Mouse (Mus musculus) ES-E14 (cell line): ENCODE data around the gene Fbln1. TPM values are rescaled to one million over a fixed set of nuclear protein-coding genes. Genes with fewer than 3 reads are reported as not detected.

Source experiments
- DNase-seq: peaks from one replicate; pipeline ENCODE4 v3.0.0-alpha.2; 2013; ENCODE audit warnings: low read depth, low spot score
- H3K27ac ChIP-seq: 2 replicates; pipeline ENCODE4 v1.5.1; 2012; ENCODE audit warnings: low read depth, mild to moderate bottlenecking, low read length, moderate library complexity, mixed read lengths; ENCODE audit not compliant: poor library complexity, insufficient read depth, severe bottlenecking
- H3K36me3 ChIP-seq: 2 replicates; pipeline ENCODE4 v1.6.1; 2012; ENCODE audit warnings: mild to moderate bottlenecking, low read length, moderate library complexity, mixed read lengths; ENCODE audit not compliant: control insufficient read depth, poor library complexity, insufficient read depth, severe bottlenecking
- H3K4me1 ChIP-seq, 2 experiments: fragments of 150-350 bp in 1 of 2; sonication (generic) in 1 of 2; 2 replicates each; pipeline ENCODE4 v1.6.1; 2012; ENCODE audit warnings: low read length in 2 of 2, mild to moderate bottlenecking in 1 of 2, mixed read lengths in 1 of 2; ENCODE audit not compliant: control insufficient read depth in 2 of 2, insufficient read depth in 2 of 2, poor library complexity in 1 of 2
- H3K4me3 ChIP-seq, 2 experiments: fragments of 150-350 bp in 1 of 2; sonication (generic) in 1 of 2; 2 replicates each; pipeline ENCODE4 v1.5.1; 2012; ENCODE audit warnings: low read length in 2 of 2, low read depth in 1 of 2, mild to moderate bottlenecking in 1 of 2, mixed read lengths in 1 of 2; ENCODE audit not compliant: insufficient read depth in 1 of 2, poor library complexity in 1 of 2, severe bottlenecking in 1 of 2
- H3K9ac ChIP-seq: 2 replicates; pipeline ENCODE4 v1.6.1; 2012; ENCODE audit warnings: low read depth, mild to moderate bottlenecking, low read length, mixed read lengths; ENCODE audit not compliant: poor library complexity, insufficient read depth, severe bottlenecking
- H3K9me3 ChIP-seq: fragments of 150-350 bp; sonication (generic); 2 replicates; pipeline ENCODE4 v1.6.1; 2012; ENCODE audit warnings: low read depth, mild to moderate bottlenecking, low read length; ENCODE audit not compliant: control insufficient read depth, insufficient read depth
- CHD2 ChIP-seq: IDR thresholded peaks from 2 replicates; pipeline ENCODE4 v1.6.1; 2014; ENCODE audit warnings: mild to moderate bottlenecking, low read depth, low read length, inconsistent platforms
- HCFC1 ChIP-seq: IDR thresholded peaks from 2 replicates; pipeline ENCODE4 v1.6.1; 2012; ENCODE audit warnings: low read length, inconsistent platforms, borderline replicate concordance; ENCODE audit not compliant: insufficient read depth
- MAFK ChIP-seq: IDR thresholded peaks from 2 replicates; pipeline ENCODE4 v1.6.1; 2014; ENCODE audit warnings: mild to moderate bottlenecking, low read depth, low read length, inconsistent platforms; ENCODE audit not compliant: insufficient read depth
- ZC3H11A ChIP-seq: IDR thresholded peaks from 2 replicates; pipeline ENCODE4 v1.6.1; 2012; ENCODE audit warnings: low read depth, mild to moderate bottlenecking, inconsistent platforms, low read length, borderline replicate concordance
- ZNF384 ChIP-seq: IDR thresholded peaks from 2 replicates; pipeline ENCODE4 v1.6.1; 2012; ENCODE audit warnings: low read depth, low read length, inconsistent platforms
- in situ Hi-C, 2 experiments: fragments of 600-800 bp; cut with MboI; formaldehyde crosslinking; loops; one replicate each; pipeline ENCODE4 v1.15.1; 2025; ENCODE audit warnings: low sequenced_read_pairs in 2 of 2, inconsistent platforms in 1 of 2; ENCODE audit not compliant: unreplicated experiment in 2 of 2
- total RNA-seq: library from RNA; depleted of rRNA; stranded (reverse); fragments of 300-350 nt; gene quantifications from 2 replicates; pipeline ENCODE4 v1.2.3, GENCODE M21; 2012

The Fbln1 gene
- total RNA-seq, 1 experiment: 99.6 TPM

GRCm38 (mm10) chr15:85233690-85234089, 27.9 kb downstream of the Fbln1 start:
- Histone ChIP-seq H3K4me3 (no peak overlapping the region), H3K9ac (no peak overlapping the region), H3K36me3 (peaks cover 42% of the 10 kb centered on the region), H3K27ac (peak overlapping the region; percentile 63; the same call in 1 of the 2 replicates), H3K9me3 (no peaks in the 10 kb centered on the region), H3K4me1 (peaks cover 0 to 12% of the 10 kb centered on the region in 2 experiments; a peak in 3 of 4 replicates)
- in situ Hi-C loops: no loop called here
- TF ChIP-seq ZNF384 (no peak), MAFK (no peak), ZC3H11A (no peak), CHD2 (no peak), HCFC1 (no peak)
- no peak for DNase-seq

GRCm38 (mm10) chr15:85238821-85239745, 33.3 kb downstream of the Fbln1 start:
- Histone ChIP-seq H3K4me1 (no peaks in the 10 kb centered on the region), H3K9me3 (no peaks in the 10 kb centered on the region), H3K36me3 (peaks cover 58% of the 10 kb centered on the region), H3K9ac (no peak overlapping the region), H3K4me3 (no peak overlapping the region), H3K27ac (no peak overlapping the region)
- in situ Hi-C loops: no loop called here
- TF ChIP-seq ZNF384 (no peak), ZC3H11A (no peak), CHD2 (no peak), MAFK (no peak), HCFC1 (no peak)
- no peak for DNase-seq

- in situ Hi-C loops: no loop called here
- peaks cover 59% of the 10 kb centered on the region for H3K36me3 ChIP-seq
- H3K4me1 ChIP-seq: no peaks in the 10 kb centered on the region
- H3K9me3 ChIP-seq: no peaks in the 10 kb centered on the region
- no peak for DNase-seq
- TF ChIP-seq HCFC1 (no peak), CHD2 (no peak), ZC3H11A (no peak), ZNF384 (no peak), MAFK (no peak)
- no peak overlapping the region for H3K4me3 ChIP-seq
- no peak overlapping the region for H3K27ac ChIP-seq
- no peak overlapping the region for H3K9ac ChIP-seq
These were observed 34.3 kb downstream of the Fbln1 start for GRCm38 (mm10) chr15:85240086-85240485.

- no peak for DNase-seq
- peaks cover 0 to 4% of the 10 kb centered on the region in 2 experiments; a peak in 1 of 4 replicates for H3K4me1 ChIP-seq
- in situ Hi-C loops: no loop called here
- no peak overlapping the region for H3K9ac ChIP-seq
- H3K36me3 ChIP-seq: peaks cover 58% of the 10 kb centered on the region
- no peaks in the 10 kb centered on the region for H3K9me3 ChIP-seq
- no peak overlapping the region for H3K4me3 ChIP-seq
- TF ChIP-seq CHD2 (no peak), MAFK (no peak)
- H3K27ac ChIP-seq: no peak overlapping the region
These were observed 36.1 kb downstream of the Fbln1 start for GRCm38 (mm10) chr15:85241856-85242255.
